In genomic region chr14:62837641-62838252, GRCm38 (mm10) we compare ENCODE assay signal across 8 mouse cellular contexts. TPM values are rescaled to one million over a fixed set of nuclear protein-coding genes. Genes with fewer than 3 reads are reported as not detected.
DNase-seq lines count a peak whose midpoint lies in the region; ATAC-seq lines count a peak whose summit lies in the region.

Gene Wdfy2 (plus strand): TSS chr14:62837678.

- peak; percentile 27 for ATAC-seq in forebrain, embryonic 14.5 days
- ATAC-seq in hindbrain, embryonic 15.5 days (ENCODE audit: low FRiP score, low read depth): peak; percentile 46
- ATAC-seq in stomach, embryonic 16.5 days (ENCODE audit: insufficient read depth, low FRiP score): peak; percentile 16

- peak within 1 kb of the TSS; percentile 71 for H3K4me2 ChIP-seq in forebrain, embryonic 14.5 days (ENCODE audit: low read length)
- H3K4me2 ChIP-seq in hindbrain, embryonic 15.5 days: peak within 1 kb of the TSS; percentile 68
- peak within 1 kb of the TSS; percentile 70 for H3K4me2 ChIP-seq in stomach, embryonic 16.5 days (ENCODE audit: low read depth, low read length)

- peak within 1 kb of the TSS; percentile 87 for H3K4me3 ChIP-seq in forebrain, embryonic 14.5 days (ENCODE audit: low read depth, low read length)
- H3K4me3 ChIP-seq in hindbrain, embryonic 15.5 days: peak within 1 kb of the TSS; percentile 82
- H3K4me3 ChIP-seq in megakaryocyte, embryonic 14.5 days (replicated peaks): peak within 1 kb of the TSS; percentile 92
- peak within 1 kb of the TSS; percentile 91 for H3K4me3 ChIP-seq in stomach, embryonic 16.5 days (replicated peaks; ENCODE audit: low read length)

- no peaks in the 10 kb centered on the region for H3K27me3 ChIP-seq in forebrain, embryonic 14.5 days (replicated peaks; ENCODE audit: control insufficient read depth, insufficient read depth, low read length)
- H3K27me3 ChIP-seq in hindbrain, embryonic 15.5 days: no peaks in the 10 kb centered on the region
- peaks cover 6% of the 10 kb centered on the region for H3K27me3 ChIP-seq in megakaryocyte, embryonic 14.5 days (replicated peaks)
- no peaks in the 10 kb centered on the region for H3K27me3 ChIP-seq in stomach, embryonic 16.5 days (ENCODE audit: control insufficient read depth, insufficient read depth, low read length)

- H3K4me1 ChIP-seq in forebrain, embryonic 14.5 days (ENCODE audit: control insufficient read depth, insufficient read depth, low read length): peaks cover 13% of the 10 kb centered on the region
- peaks cover 22% of the 10 kb centered on the region for H3K4me1 ChIP-seq in hindbrain, embryonic 15.5 days (replicated peaks)
- H3K4me1 ChIP-seq in megakaryocyte, embryonic 14.5 days: peaks cover 13% of the 10 kb centered on the region
- H3K4me1 ChIP-seq in stomach, embryonic 16.5 days (ENCODE audit: control insufficient read depth, insufficient read depth, low read length): 0 out of 2 replicates have a peak, but pooled peaks cover 6% of the 10 kb centered on the region

- peak; percentile 81 for DNase-seq in cerebellum, adult 9-10 months
- no peak for DNase-seq in cerebellum, adult 11 months
- DNase-seq in adipocyte (ENCODE audit: low spot score): peak; percentile 25
- peak; percentile 33 for DNase-seq in forebrain, embryonic 14.5 days (ENCODE audit: low spot score)
- DNase-seq in left cerebral cortex, postnatal 25 days (ENCODE audit: low spot score in 2 of 2): peak in 1 of 2 experiments; percentile 36

- H3K36me3 ChIP-seq in forebrain, embryonic 14.5 days (ENCODE audit: control insufficient read depth, insufficient read depth, low read length): no peaks in the 10 kb centered on the region
- H3K36me3 ChIP-seq in hindbrain, embryonic 15.5 days: peaks cover 3% of the 10 kb centered on the region; the same call in 1 of the 2 replicates
- H3K36me3 ChIP-seq in megakaryocyte, embryonic 14.5 days (replicated peaks; ENCODE audit: low read length): peaks cover 8% of the 10 kb centered on the region
- H3K36me3 ChIP-seq in stomach, embryonic 16.5 days (ENCODE audit: control insufficient read depth, insufficient read depth, low read length): no peaks in the 10 kb centered on the region

- H3K9ac ChIP-seq in forebrain, embryonic 14.5 days (ENCODE audit: low read length): peak within 1 kb of the TSS; percentile 88
- peak within 1 kb of the TSS; percentile 82 for H3K9ac ChIP-seq in hindbrain, embryonic 15.5 days
- H3K9ac ChIP-seq in stomach, embryonic 16.5 days (ENCODE audit: low read length): peak within 1 kb of the TSS; percentile 84

- intact Hi-C loops in left cerebral cortex, postnatal 25 days (cut with DNase I): loop anchor here (1.0 to 10.0 kb wide), 5 partner anchors 40 to 280 kb away; partner anchors contain the start of genes Fam124a and Ints6

- WGBS in forebrain, embryonic 14.5 days: under 1% methylated on average over 49 of the region's 49 CpGs
- WGBS in hindbrain, embryonic 15.5 days: under 1% methylated on average over 47 of the region's 49 CpGs
- under 1% methylated on average over 47 of the region's 49 CpGs for WGBS in stomach, embryonic 16.5 days

- H3K27ac ChIP-seq in forebrain, embryonic 14.5 days (ENCODE audit: low read depth, low read length): peak within 1 kb of the TSS; percentile 63
- H3K27ac ChIP-seq in hindbrain, embryonic 15.5 days (replicated peaks): peak within 1 kb of the TSS; percentile 87
- peak within 1 kb of the TSS; percentile 75 for H3K27ac ChIP-seq in stomach, embryonic 16.5 days (ENCODE audit: low read length)

- no peaks in the 10 kb centered on the region for H3K9me3 ChIP-seq in forebrain, embryonic 14.5 days (replicated peaks; ENCODE audit: control insufficient read depth, low read length)
- no peaks in the 10 kb centered on the region for H3K9me3 ChIP-seq in hindbrain, embryonic 15.5 days
- peaks cover 8% of the 10 kb centered on the region for H3K9me3 ChIP-seq in megakaryocyte, embryonic 14.5 days
- H3K9me3 ChIP-seq in stomach, embryonic 16.5 days (replicated peaks; ENCODE audit: control insufficient read depth, low read length): no peaks in the 10 kb centered on the region

RNA-seq across cellular contexts. Expression of gene Wdfy2, which starts in this region (rescaled TPM):
- 9.2 and 10.0 TPM in 2 replicates for polyA plus RNA-seq in forebrain, embryonic 14.5 days (2014; fragmentation: Nextera tagmentation; extraction: Ambion mirVana)
- 7.6 and 8.1 TPM in 2 replicates for polyA plus RNA-seq in hindbrain, embryonic 15.5 days (2015; fragmentation: Nextera tagmentation; extraction: Ambion mirVana)
- 10 to 100 TPM; 11.4 to 12.1 TPM for total RNA-seq in left cerebral cortex, postnatal 25 days (2021)
- polyA plus RNA-seq in megakaryocyte, embryonic 14.5 days (2012; ENCODE audit: insufficient read depth, low replicate concordance): 0.49 and 0.56 TPM in 2 replicates
- polyA plus RNA-seq in stomach, embryonic 16.5 days (2015; fragmentation: Nextera tagmentation; extraction: Ambion mirVana): 6.4 and 7.2 TPM in 2 replicates
